Mouse (Mus musculus): ENCODE data around the gene Coa5. TPM values are rescaled to one million over a fixed set of nuclear protein-coding genes. Genes with fewer than 3 reads are reported as not detected.

Gene Coa5
- total and polyA plus RNA-seq, 3 experiments = 31.4 to 34.5 TPM; not detected in 1

DNA sequence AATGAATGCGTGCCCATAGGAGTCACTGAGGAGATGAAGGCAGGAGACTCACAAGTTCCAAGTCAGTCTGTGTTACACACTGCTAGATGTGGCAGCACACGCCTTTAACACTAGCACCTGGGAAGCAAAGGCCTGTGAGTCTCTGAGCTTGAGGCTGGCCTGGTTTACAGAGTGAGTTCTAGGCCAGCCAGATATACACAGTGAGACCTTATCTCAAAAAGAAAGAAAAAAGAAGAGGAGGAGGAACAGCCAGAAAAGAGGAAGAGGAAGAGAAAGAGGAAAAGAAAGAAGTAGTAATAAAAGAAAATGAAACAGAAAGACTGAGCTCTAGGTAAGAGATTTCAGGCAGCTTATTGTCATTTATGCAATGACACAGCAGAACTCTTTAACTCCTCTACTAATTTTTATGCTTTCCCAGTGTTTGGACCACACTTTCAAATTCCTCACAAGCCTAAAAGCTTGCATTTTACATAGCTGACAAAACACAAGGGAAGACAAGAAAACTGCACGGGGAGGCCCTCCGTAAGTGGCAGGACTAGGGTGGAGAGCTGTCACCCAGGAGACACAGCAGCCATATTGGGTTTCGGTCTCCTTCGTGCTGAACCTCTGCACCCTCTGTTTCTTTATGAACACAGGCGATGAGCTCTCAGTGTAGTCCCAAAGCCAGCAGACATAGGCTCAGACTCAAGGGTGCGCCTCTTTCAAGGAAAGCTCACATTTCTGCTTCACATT lies 2.6 kb downstream of the Coa5 start:
- H3K79me2 ChIP-seq (ENCODE audit: control insufficient read depth, insufficient read depth, low read length, poor library complexity) = peaks cover 40% of the 10 kb centered on the region
- peak overlapping the region; percentile 88 for H3K27ac ChIP-seq (ENCODE audit: control insufficient read depth, low read depth, low read length)
- peaks cover 14 to 35% of the 10 kb centered on the region in 2 experiments for H3K4me1 ChIP-seq (ENCODE audit: control insufficient read depth in 1 of 2, insufficient read depth in 2 of 2, low read length in 2 of 2)
- peak; percentile 74 for DNase-seq (ENCODE audit: low read depth, low spot score)
- no peaks in the 10 kb centered on the region for H3K27me3 ChIP-seq (ENCODE audit: control insufficient read depth in 1 of 2, insufficient read depth in 2 of 2, low read length in 2 of 2)
- H3K9ac ChIP-seq (ENCODE audit: control insufficient read depth, low read depth, low read length, poor library complexity, severe bottlenecking) = peak overlapping the region; percentile 59
- no peaks in the 10 kb centered on the region for H3K9me3 ChIP-seq (replicated peaks; ENCODE audit: insufficient read depth, low read length)
- peaks cover 12 to 40% of the 10 kb centered on the region in 2 experiments for H3K36me3 ChIP-seq (ENCODE audit: control insufficient read depth in 1 of 2, insufficient read depth in 2 of 2, low read length in 2 of 2)
- peak overlapping the region; percentile 30 to 50 for H3K4me3 ChIP-seq (ENCODE audit: control insufficient read depth in 1 of 2, insufficient read depth in 1 of 2, low read depth in 2 of 2, low read length in 2 of 2)
- TF ChIP-seq MAZ (IDR thresholded peaks at IDR 0.05; ENCODE audit: low read depth, low read length) (no peak), NELFE (IDR thresholded peaks at IDR 0.05; ENCODE audit: low read depth, low read length) (peak; percentile 20; the same call in 1 of the 2 replicates), CHD1 (IDR thresholded peaks at IDR 0.05; ENCODE audit: low read depth, low read length) (no peak; the same call in 1 of the 2 replicates), ZNF384 (IDR thresholded peaks at IDR 0.05; ENCODE audit: low read depth, low read length) (peak; percentile 79), POLR2AphosphoS2 (IDR thresholded peaks at IDR 0.05; ENCODE audit: low read length) (no peak), E2F4 (IDR thresholded peaks at IDR 0.05; ENCODE audit: borderline replicate concordance, low read depth, low read length) (no peak), ELF1 (IDR thresholded peaks at IDR 0.05; ENCODE audit: low read depth, low read length) (peak; percentile 70), USF2 (IDR thresholded peaks at IDR 0.05; ENCODE audit: borderline replicate concordance in 1 of 2, insufficient read depth in 1 of 2, low read depth in 1 of 2, low read length in 2 of 2) (no peak), RAD21 (IDR thresholded peaks at IDR 0.05; ENCODE audit: low read depth, low read length) (no peak), JUND (IDR thresholded peaks at IDR 0.05; ENCODE audit: low read depth, low read length) (no peak), HCFC1 (IDR thresholded peaks at IDR 0.05; ENCODE audit: low read depth, low read length) (peak; percentile 66), ETS1 (IDR thresholded peaks at IDR 0.05; ENCODE audit: low read depth, low read length) (peak; percentile 90), GABPA (IDR thresholded peaks at IDR 0.05; ENCODE audit: low read depth, low read length) (0 out of 2 replicates have a peak, but pooled peaks have one; percentile 38), USF1 (IDR thresholded peaks at IDR 0.05; ENCODE audit: low read depth, low read length) (no peak), BHLHE40 (IDR thresholded peaks at IDR 0.05; ENCODE audit: borderline replicate concordance, low read depth, low read length) (no peak; the same call in 1 of the 2 replicates), POLR2A (IDR thresholded peaks at IDR 0.05; ENCODE audit: control insufficient read depth in 1 of 2, insufficient read depth in 1 of 2, low read depth in 1 of 2, low read length in 2 of 2, poor library complexity in 1 of 2) (no peak), UBTF (IDR thresholded peaks at IDR 0.05; ENCODE audit: borderline replicate concordance, insufficient read depth, low read depth, low read length) (no peak), MAFK (IDR thresholded peaks at IDR 0.05; ENCODE audit: borderline replicate concordance, low read depth, low read length) (0 out of 2 replicates have a peak, but pooled peaks have one; percentile 31), POLR2AphosphoS5 (IDR thresholded peaks at IDR 0.05; ENCODE audit: borderline replicate concordance, low read depth, low read length) (no peak), CHD2 (IDR thresholded peaks at IDR 0.05; ENCODE audit: low read length) (no peak), TAL1 (IDR thresholded peaks at IDR 0.05; ENCODE audit: low read length) (no peak), ZKSCAN1 (IDR thresholded peaks at IDR 0.05; ENCODE audit: low read depth, low read length) (no peak), NRF1 (IDR thresholded peaks at IDR 0.05; ENCODE audit: insufficient read depth, low read depth, low read length, poor library complexity, severe bottlenecking) (no peak), SIN3A (IDR thresholded peaks at IDR 0.05; ENCODE audit: low read length) (peak; percentile 82), MXI1 (IDR thresholded peaks at IDR 0.05; ENCODE audit: low read depth, low read length) (peak; percentile 60), KAT2A (conservative IDR thresholded peaks at IDR 0.05; ENCODE audit: low read depth, low read length) (peak; percentile 45), TCF12 (IDR thresholded peaks at IDR 0.05; ENCODE audit: low read depth, low read length) (peak; percentile 54; the same call in 1 of the 2 replicates), MYC (IDR thresholded peaks at IDR 0.05; ENCODE audit: low read depth, low read length) (peak; percentile 53; the same call in 1 of the 2 replicates), ZMIZ1 (IDR thresholded peaks at IDR 0.05; ENCODE audit: low read depth, low read length) (no peak), CTCF (IDR thresholded peaks at IDR 0.05 in 2 of 3, conservative IDR thresholded peaks at IDR 0.05 in 1 of 3; ENCODE audit: control insufficient read depth in 1 of 3, insufficient read depth in 1 of 3, low read depth in 2 of 3, low read length in 3 of 3, poor library complexity in 1 of 3, severe bottlenecking in 1 of 3) (no peak), TBP (IDR thresholded peaks at IDR 0.05; ENCODE audit: low read depth, low read length) (peak; percentile 31; the same call in 1 of the 2 replicates), ZC3H11A (IDR thresholded peaks at IDR 0.05; ENCODE audit: low read depth, low read length) (no peak), EP300 (IDR thresholded peaks at IDR 0.05; ENCODE audit: low read depth in 1 of 2, low read length in 2 of 2) (peak; percentile 51 to 73; a peak in 3 of 4 replicates), MEF2A (IDR thresholded peaks at IDR 0.05; ENCODE audit: extremely low read depth, insufficient replicate concordance, low read depth, low read length, poor library complexity, severe bottlenecking) (no peak), RCOR1 (IDR thresholded peaks at IDR 0.05; ENCODE audit: low read depth, low read length) (peak; percentile 64)

All from MEL (cell line).